Mouse (Mus musculus) megakaryocyte-erythroid progenitor cell, adult 5-6 weeks (primary cell): ENCODE measurements around the gene Phactr1. TPM values are rescaled to one million over a fixed set of nuclear protein-coding genes. Genes with fewer than 3 reads are reported as not detected.

Experiments used
- ATAC-seq: replicated peaks from 2 replicates; pipeline ENCODE4 v1.8.0; 2016; ENCODE audit warnings: mild to moderate bottlenecking, inconsistent platforms; ENCODE audit not compliant: severe bottlenecking, poor library complexity, low FRiP score, low TSS enrichment
- total RNA-seq, 2 experiments: library from RNA; stranded (forward) in 1 of 2; stranded (reverse) in 1 of 2; fragments of 200-1000, 215-1000 nt in 1 of 2; fragments of >200 nt in 1 of 2; fragmentation: Nextera tagmentation in 1 of 2; gene quantifications; 2 replicates each; pipeline ENCODE4 v1.2.3; 2014 to 2017

Phactr1 gene
- total RNA-seq, 2 experiments from 2014 or later, result 0.47 TPM; not detected in 1

GRCm38 (mm10) chr13:42996188-42996587 lies 315.8 kb downstream of the Phactr1 start:
- no peak for ATAC-seq

- ATAC-seq, result no peak
Observed at GRCm38 (mm10) chr13:42999287-42999686, 318.9 kb downstream of the Phactr1 start.

- ATAC-seq, result no peak
Observed at GRCm38 (mm10) chr13:43005131-43005579, 324.7 kb downstream of the Phactr1 start.

- ATAC-seq, result no peak
Observed at GRCm38 (mm10) chr13:43008466-43008865, 328.0 kb downstream of the Phactr1 start.

DNA sequence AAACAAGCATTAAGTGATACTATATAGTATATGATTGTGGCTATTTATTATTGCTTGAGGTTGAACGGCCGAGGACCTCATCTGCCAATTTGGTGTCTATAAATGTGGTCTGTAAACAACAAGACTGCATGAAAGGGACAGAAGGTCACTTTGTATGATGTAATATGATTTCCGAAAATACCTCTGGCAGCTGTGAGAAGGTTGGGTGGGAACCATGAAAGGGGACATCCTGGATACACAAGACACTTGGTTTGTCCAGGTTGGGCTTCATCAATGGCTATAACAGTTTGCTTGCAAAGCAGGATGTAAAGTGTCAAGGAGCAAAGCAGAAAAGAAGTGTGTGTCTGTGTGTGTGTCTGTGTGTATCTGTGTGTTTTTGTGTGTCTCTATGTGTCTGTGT lies 329.2 kb downstream of the Phactr1 start:
- ATAC-seq, result no peak

DNA sequence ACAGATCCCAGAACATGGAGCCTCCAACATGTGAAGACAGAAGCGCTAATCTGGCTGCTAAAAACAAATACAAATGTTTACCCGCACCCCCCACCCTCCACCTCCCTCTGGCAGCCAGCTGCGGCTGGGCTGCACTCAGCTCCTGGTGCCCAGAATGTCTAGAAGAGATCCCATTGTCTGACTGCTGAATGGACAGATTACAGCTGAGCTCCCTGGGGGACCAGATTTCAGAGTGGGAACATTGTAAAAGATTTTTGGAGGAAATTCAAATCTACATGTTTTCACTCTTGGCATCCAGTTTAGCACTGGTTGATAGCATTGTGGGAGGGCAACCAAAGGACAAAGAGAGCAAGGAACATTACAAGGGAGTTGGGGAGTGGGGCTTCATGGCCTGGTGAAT lies 331.1 kb downstream of the Phactr1 start:
- no peak for ATAC-seq

DNA sequence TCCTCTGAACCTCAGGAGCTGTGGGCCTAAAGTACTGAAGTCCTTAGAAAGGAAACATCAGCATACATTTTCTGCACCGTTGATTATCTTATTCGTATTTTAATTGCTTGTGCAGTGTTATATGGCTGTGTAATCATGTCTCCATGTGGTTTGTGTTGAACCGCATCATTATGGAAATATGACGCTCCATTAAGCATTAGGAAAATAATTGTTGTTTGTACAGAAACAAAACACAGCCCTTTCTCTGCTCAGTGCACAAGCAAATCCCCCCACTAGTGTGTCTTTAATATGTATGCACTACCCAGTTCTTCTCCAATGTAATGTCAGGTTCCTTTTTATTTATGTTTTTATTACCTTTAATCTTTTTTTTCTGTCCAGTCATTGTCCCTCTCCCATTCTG lies 333.6 kb downstream of the Phactr1 start:
- no peak for ATAC-seq

DNA sequence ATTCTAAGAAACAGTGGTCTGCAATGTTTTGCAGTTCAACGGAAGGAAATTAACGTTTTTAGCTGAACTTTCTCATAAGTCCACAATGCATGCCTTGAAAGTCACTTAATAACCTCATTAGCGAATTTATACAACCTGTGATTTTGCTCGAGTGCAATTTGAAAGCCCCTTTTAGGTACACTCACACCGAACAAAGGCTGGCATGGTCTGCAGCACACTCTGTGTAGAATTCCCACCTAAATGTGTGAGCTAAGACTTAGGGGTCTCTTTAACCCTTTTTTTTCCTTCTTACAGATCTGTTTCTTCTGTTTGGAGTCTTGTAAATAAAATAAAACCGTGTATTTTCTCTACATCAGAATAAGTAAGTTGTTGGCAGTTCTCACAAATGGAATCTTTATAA lies 335.3 kb downstream of the Phactr1 start:
- ATAC-seq, result no peak

DNA sequence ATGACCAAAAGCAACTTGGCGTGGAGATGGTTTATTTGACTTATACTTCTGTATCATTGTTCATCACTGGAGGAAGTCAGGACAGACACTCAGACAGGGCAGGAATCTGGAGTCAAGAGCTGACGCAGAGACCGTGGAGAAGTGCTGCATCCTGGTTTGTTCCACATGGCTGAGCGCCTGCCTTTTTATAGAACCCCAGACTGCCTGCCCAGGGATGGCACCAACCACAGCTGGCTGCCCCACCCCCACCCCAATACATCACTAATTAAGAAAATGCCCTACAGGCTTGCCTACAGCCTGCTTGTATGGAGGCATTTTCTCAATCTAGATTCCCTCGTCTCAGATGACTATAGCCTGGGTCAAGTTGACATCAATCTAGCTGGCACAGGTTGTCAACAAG lies 338.4 kb downstream of the Phactr1 start:
- ATAC-seq, result no peak

DNA sequence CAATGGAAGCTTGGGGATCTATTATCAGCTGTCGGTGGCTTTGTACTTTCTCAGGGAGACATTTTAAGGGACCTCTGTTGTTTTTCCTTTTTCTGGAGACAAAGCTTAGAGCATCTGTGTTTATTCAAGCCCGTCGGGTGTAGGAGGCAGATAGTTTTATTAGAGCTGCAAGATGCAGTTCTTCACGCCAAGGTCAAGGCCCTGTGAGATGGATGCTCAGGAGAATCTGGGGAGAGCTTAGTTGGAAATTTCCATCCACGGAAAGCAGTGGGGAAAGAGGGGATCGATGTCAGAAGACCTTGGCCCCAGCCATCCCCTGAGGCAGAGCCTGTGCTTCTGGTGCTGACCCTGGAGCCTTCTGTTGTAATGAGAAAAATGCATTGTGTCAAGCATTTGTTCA lies 340.6 kb downstream of the Phactr1 start:
- no peak for ATAC-seq

- ATAC-seq, result no peak
Observed at GRCm38 (mm10) chr13:43023005-43023404, 342.6 kb downstream of the Phactr1 start.

DNA sequence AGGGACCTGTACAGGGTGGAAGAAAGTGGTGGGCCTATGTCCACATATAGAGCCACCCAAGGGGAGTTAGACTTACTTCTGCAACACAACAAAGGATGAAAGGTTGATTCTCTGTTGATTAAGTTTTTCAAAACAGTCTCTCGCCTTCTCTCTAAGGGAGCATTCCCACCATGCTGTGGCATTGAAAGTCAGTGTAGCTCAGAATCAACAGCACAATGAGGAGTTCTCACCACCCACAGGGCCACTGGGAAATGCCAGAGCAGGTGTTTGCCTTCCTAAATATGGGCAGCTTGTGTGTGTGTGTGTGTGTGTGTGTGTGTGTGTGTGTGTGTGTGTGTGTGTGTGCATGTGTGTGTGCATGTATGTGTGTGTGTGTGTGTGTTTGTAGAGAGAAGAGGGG lies 347.1 kb downstream of the Phactr1 start:
- ATAC-seq, result no peak

- ATAC-seq, result no peak
Observed at GRCm38 (mm10) chr13:43030222-43030621, 349.8 kb downstream of the Phactr1 start.

GRCm38 (mm10) chr13:43032451-43032850 lies 352.0 kb downstream of the Phactr1 start:
- ATAC-seq, result no peak

DNA sequence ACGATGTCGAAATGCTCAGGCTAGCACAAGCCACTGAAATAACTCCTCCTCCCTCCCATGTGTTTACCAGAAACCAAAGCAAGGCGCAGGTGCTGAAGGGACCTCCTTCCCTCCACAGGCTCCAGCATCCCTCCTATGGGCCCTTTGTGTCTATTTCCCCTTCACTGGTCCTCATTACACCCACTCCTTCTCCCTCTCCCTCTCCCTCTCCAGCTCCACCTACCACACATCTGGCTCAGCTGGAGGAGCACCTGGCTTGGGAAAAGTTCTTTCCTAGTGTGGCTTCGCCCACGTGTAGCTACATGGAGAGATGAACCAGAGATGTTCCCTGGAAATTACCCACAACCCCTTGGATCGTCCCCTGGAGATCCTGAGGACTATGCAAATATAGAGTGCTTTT lies 356.1 kb downstream of the Phactr1 start:
- no peak for ATAC-seq

- ATAC-seq, result no peak
Observed at GRCm38 (mm10) chr13:43042766-43043165, 362.3 kb downstream of the Phactr1 start.

GRCm38 (mm10) chr13:43048553-43048952 lies 368.1 kb downstream of the Phactr1 start:
- ATAC-seq, result no peak

DNA sequence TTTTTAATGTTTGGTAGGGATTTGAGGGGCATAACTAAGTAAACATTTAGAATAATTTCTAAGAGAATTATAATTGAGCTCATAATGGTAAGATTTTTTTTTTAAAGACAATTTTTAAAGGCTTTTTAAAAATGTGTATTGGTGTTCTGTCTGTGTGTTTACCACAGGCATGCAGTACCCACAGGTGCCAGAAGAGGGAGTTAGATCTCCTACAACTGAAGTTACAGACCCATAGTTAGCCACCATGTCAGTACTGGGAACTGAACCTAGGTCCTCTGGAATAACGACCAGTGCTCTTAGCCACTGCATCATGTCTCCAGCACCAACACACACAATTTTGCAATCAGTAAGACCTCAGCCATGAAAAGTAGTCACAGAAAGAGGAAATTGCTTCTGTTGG lies 372.8 kb downstream of the Phactr1 start:
- ATAC-seq, result no peak

GRCm38 (mm10) chr13:43055136-43055535 lies 374.7 kb downstream of the Phactr1 start:
- ATAC-seq, result no peak

- ATAC-seq, result no peak
Observed at GRCm38 (mm10) chr13:43057104-43057503, 376.7 kb downstream of the Phactr1 start.

DNA sequence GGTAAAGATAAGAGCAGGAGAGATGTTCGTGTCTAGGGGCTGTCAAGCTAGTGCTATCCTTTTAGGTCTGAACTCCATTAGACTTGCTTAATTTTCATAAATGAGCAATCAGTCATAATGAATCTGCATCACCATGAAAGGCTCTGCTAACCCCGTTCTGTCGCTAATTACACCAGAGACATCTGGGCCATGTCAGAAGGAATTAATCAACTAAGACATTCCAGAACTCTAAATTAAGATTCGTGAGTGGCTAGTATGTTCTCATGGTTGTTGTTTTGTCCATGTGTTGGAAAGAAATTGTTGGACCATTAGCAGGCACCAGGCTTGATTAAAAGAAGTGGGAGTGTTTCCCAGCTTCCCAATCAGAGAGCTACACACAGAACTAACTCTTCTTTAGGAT lies 382.9 kb downstream of the Phactr1 start:
- ATAC-seq, result no peak

GRCm38 (mm10) chr13:43068716-43069265 lies 388.4 kb downstream of the Phactr1 start:
- ATAC-seq, result no peak
